Mouse (Mus musculus): ENCODE measurements around the gene Cox6a2. TPM values are rescaled to one million over a fixed set of nuclear protein-coding genes. Genes with fewer than 3 reads are reported as not detected.

Cox6a2 gene
- polyA plus RNA-seq, 1 experiment from 2014 or later: 0.90 TPM

- WGBS: 20% methylated on average over 37 of the region's 37 CpGs
- Histone ChIP-seq H3K27ac (ENCODE audit: low read depth, low read length) (peak within 1 kb of the TSS; percentile 99), H3K4me2 (replicated peaks; ENCODE audit: low read depth) (peak within 1 kb of the TSS; percentile 81), H3K9ac (ENCODE audit: low read depth, low read length) (peak within 1 kb of the TSS; percentile 85), H3K4me1 (replicated peaks; ENCODE audit: control insufficient read depth, insufficient read depth, low read length) (no peaks in the 10 kb centered on the region), H3K27me3 (replicated peaks; ENCODE audit: control insufficient read depth, insufficient read depth, low read length) (no peaks in the 10 kb centered on the region), H3K36me3 (ENCODE audit: control insufficient read depth, insufficient read depth) (peaks cover 26% of the 10 kb centered on the region), H3K9me3 (ENCODE audit: control insufficient read depth) (no peaks in the 10 kb centered on the region), H3K4me3 (ENCODE audit: low read depth, low read length) (peak within 1 kb of the TSS; percentile 76)
- peak; percentile 45 for ATAC-seq
- TF ChIP-seq CTCF (IDR thresholded peaks at IDR 0.05; ENCODE audit: low read depth): peak; percentile 93
These were observed 30.8 kb upstream of the Cox6a2 start, which contains the start of gene Armc5 for GRCm38 (mm10) chr7:128236856-128237592. TSS of gene Armc5 (plus strand) at chr7:128237342.

- Histone ChIP-seq H3K9ac (ENCODE audit: low read depth, low read length) (no peak overlapping the region), H3K27me3 (replicated peaks; ENCODE audit: control insufficient read depth, insufficient read depth, low read length) (no peaks in the 10 kb centered on the region), H3K36me3 (ENCODE audit: control insufficient read depth, insufficient read depth) (peaks cover 20% of the 10 kb centered on the region), H3K27ac (ENCODE audit: low read depth, low read length) (0 out of 2 replicates have a peak overlapping the region, but pooled peaks have one; percentile 99), H3K4me2 (replicated peaks; ENCODE audit: low read depth) (peak overlapping the region; percentile 81), H3K9me3 (ENCODE audit: control insufficient read depth) (no peaks in the 10 kb centered on the region), H3K4me1 (replicated peaks; ENCODE audit: control insufficient read depth, insufficient read depth, low read length) (no peaks in the 10 kb centered on the region), H3K4me3 (ENCODE audit: low read depth, low read length) (no peak overlapping the region)
- WGBS: 92% methylated on average over 13 of the region's 13 CpGs
- no peak for ATAC-seq
- no peak for TF ChIP-seq CTCF (IDR thresholded peaks at IDR 0.05; ENCODE audit: low read depth)
These were observed 30.2 kb upstream of the Cox6a2 start for GRCm38 (mm10) chr7:128236426-128236825.

- no peak overlapping the region for H3K27ac ChIP-seq (ENCODE audit: low read depth, low read length)
- H3K9me3 ChIP-seq (ENCODE audit: control insufficient read depth): no peaks in the 10 kb centered on the region
- H3K27me3 ChIP-seq (replicated peaks; ENCODE audit: control insufficient read depth, insufficient read depth, low read length): no peaks in the 10 kb centered on the region
- no peak for TF ChIP-seq CTCF (IDR thresholded peaks at IDR 0.05; ENCODE audit: low read depth)
- H3K36me3 ChIP-seq (ENCODE audit: control insufficient read depth, insufficient read depth): peaks cover 11% of the 10 kb centered on the region
- ATAC-seq: no peak
- no peak overlapping the region for H3K9ac ChIP-seq (ENCODE audit: low read depth, low read length)
- no peak overlapping the region for H3K4me2 ChIP-seq (replicated peaks; ENCODE audit: low read depth)
- H3K4me1 ChIP-seq (replicated peaks; ENCODE audit: control insufficient read depth, insufficient read depth, low read length): no peaks in the 10 kb centered on the region
- 66% methylated on average over 1 of the region's 1 CpGs for WGBS
- H3K4me3 ChIP-seq (ENCODE audit: low read depth, low read length): no peak overlapping the region
These were observed 29.3 kb upstream of the Cox6a2 start for GRCm38 (mm10) chr7:128235481-128235880.

- no peak for ATAC-seq
- Histone ChIP-seq H3K9ac (ENCODE audit: low read depth, low read length) (no peak overlapping the region), H3K9me3 (ENCODE audit: control insufficient read depth) (no peaks in the 10 kb centered on the region), H3K4me3 (ENCODE audit: low read depth, low read length) (no peak overlapping the region), H3K4me1 (replicated peaks; ENCODE audit: control insufficient read depth, insufficient read depth, low read length) (no peaks in the 10 kb centered on the region), H3K27ac (ENCODE audit: low read depth, low read length) (no peak overlapping the region), H3K27me3 (replicated peaks; ENCODE audit: control insufficient read depth, insufficient read depth, low read length) (no peaks in the 10 kb centered on the region), H3K36me3 (ENCODE audit: control insufficient read depth, insufficient read depth) (peaks cover 4% of the 10 kb centered on the region; the same call in 1 of the 2 replicates), H3K4me2 (replicated peaks; ENCODE audit: low read depth) (no peak overlapping the region)
- WGBS: 78% methylated on average over 2 of the region's 2 CpGs
- TF ChIP-seq CTCF (IDR thresholded peaks at IDR 0.05; ENCODE audit: low read depth): no peak
These were observed 28.6 kb upstream of the Cox6a2 start for GRCm38 (mm10) chr7:128234796-128235195.

- Histone ChIP-seq H3K27ac (ENCODE audit: low read depth, low read length) (no peak overlapping the region), H3K27me3 (replicated peaks; ENCODE audit: control insufficient read depth, insufficient read depth, low read length) (no peaks in the 10 kb centered on the region), H3K36me3 (ENCODE audit: control insufficient read depth, insufficient read depth) (no peaks in the 10 kb centered on the region), H3K4me1 (replicated peaks; ENCODE audit: control insufficient read depth, insufficient read depth, low read length) (no peaks in the 10 kb centered on the region), H3K4me2 (replicated peaks; ENCODE audit: low read depth) (no peak overlapping the region), H3K9me3 (ENCODE audit: control insufficient read depth) (no peaks in the 10 kb centered on the region), H3K4me3 (ENCODE audit: low read depth, low read length) (no peak overlapping the region), H3K9ac (ENCODE audit: low read depth, low read length) (no peak overlapping the region)
- no peak for ATAC-seq
- no peak for TF ChIP-seq CTCF (IDR thresholded peaks at IDR 0.05; ENCODE audit: low read depth)
- 35% methylated on average over 8 of the region's 8 CpGs for WGBS
These were observed 25.6 kb upstream of the Cox6a2 start for GRCm38 (mm10) chr7:128231741-128232140.

- H3K36me3 ChIP-seq (ENCODE audit: control insufficient read depth, insufficient read depth): no peaks in the 10 kb centered on the region
- no peaks in the 10 kb centered on the region for H3K27me3 ChIP-seq (replicated peaks; ENCODE audit: control insufficient read depth, insufficient read depth, low read length)
- H3K27ac ChIP-seq (ENCODE audit: low read depth, low read length): no peak overlapping the region
- H3K9ac ChIP-seq (ENCODE audit: low read depth, low read length): no peak overlapping the region
- WGBS: 78% methylated on average over 3 of the region's 3 CpGs
- H3K4me3 ChIP-seq (ENCODE audit: low read depth, low read length): no peak overlapping the region
- no peaks in the 10 kb centered on the region for H3K9me3 ChIP-seq (ENCODE audit: control insufficient read depth)
- H3K4me1 ChIP-seq (replicated peaks; ENCODE audit: control insufficient read depth, insufficient read depth, low read length): no peaks in the 10 kb centered on the region
- ATAC-seq: no peak
- TF ChIP-seq CTCF (IDR thresholded peaks at IDR 0.05; ENCODE audit: low read depth): no peak
- no peak overlapping the region for H3K4me2 ChIP-seq (replicated peaks; ENCODE audit: low read depth)
These were observed 14.7 kb upstream of the Cox6a2 start for GRCm38 (mm10) chr7:128220936-128221335.

All from intestine, postnatal 0 days (tissue).